Mouse (Mus musculus) midbrain, embryonic 12.5 days (tissue): ENCODE measurements around the gene Prss56. TPM values are rescaled to one million over a fixed set of nuclear protein-coding genes. Genes with fewer than 3 reads are reported as not detected.

ENCODE experiments used
- ATAC-seq: fragments of 200-750 bp; cut with Nextera tagmentation; 2 replicates; pipeline ENCODE4 v1.8.0; 2017; ENCODE audit warnings: low read depth, moderate TSS enrichment, moderate library complexity; ENCODE audit not compliant: low FRiP score
- H3K27ac ChIP-seq: fragments of 300-500 bp; sonication (generic); replicated peaks from 2 replicates; pipeline ENCODE4 v1.5.1; 2016; ENCODE audit warnings: mild to moderate bottlenecking
- H3K27me3 ChIP-seq: fragments of 300-500 bp; sonication (generic); 2 replicates; pipeline ENCODE4 v1.6.1; 2016; ENCODE audit warnings: mild to moderate bottlenecking
- H3K36me3 ChIP-seq: fragments of 300-500 bp; sonication (generic); 2 replicates; pipeline ENCODE4 v1.6.1; 2016
- H3K4me1 ChIP-seq: fragments of 300-500 bp; sonication (generic); 2 replicates; pipeline ENCODE4 v1.6.1; 2016
- H3K4me2 ChIP-seq: fragments of 300-500 bp; sonication (generic); replicated peaks from 2 replicates; pipeline ENCODE4 v1.6.1; 2016; ENCODE audit warnings: mild to moderate bottlenecking, moderate library complexity
- H3K4me3 ChIP-seq: fragments of 300-500 bp; sonication (generic); 2 replicates; pipeline ENCODE4 v1.5.1; 2016; ENCODE audit warnings: mild to moderate bottlenecking
- H3K9ac ChIP-seq: fragments of 300-500 bp; sonication (generic); replicated peaks from 2 replicates; pipeline ENCODE4 v1.6.1; 2016; ENCODE audit warnings: mild to moderate bottlenecking, moderate library complexity
- H3K9me3 ChIP-seq: fragments of 300-500 bp; sonication (generic); 2 replicates; pipeline ENCODE4 v1.6.1; 2016; ENCODE audit warnings: mild to moderate bottlenecking
- WGBS: fragments of 180-500 bp; shearing (Covaris S2); methylation state at CpG from one replicate; pipeline ENCODE4 v1.1.7; 2016; 5-methylcytosine and 5-hydroxymethylcytosine counted together
- polyA plus RNA-seq: library from polyadenylated mRNA; unstranded; fragments of >200 nt; fragmentation: Nextera tagmentation; extraction: Ambion mirVana; gene quantifications from 2 replicates; pipeline ENCODE4 v1.2.1, GENCODE M21; 2016

Gene Prss56
- polyA plus RNA-seq, 1 experiment from 2014 or later, result 0.08 TPM

DNA sequence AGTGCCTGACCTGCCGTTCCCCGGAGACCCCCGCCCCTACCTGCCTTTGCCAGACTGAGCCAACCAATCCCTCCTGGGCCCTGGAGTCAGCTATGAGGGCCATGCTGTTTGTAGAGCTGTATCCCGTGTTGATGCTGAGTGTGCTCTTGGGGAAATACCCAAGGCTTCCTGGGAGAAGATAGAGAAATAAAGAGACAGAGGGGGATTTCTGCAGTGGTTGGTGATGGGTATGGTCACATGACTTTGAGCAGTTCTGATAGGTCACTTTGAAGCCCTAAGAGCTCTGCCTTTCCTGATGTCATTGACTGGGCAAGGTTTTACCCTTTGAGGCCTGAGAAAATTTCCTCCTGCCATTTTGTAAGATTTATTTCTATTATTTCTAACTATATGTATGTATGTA, 28.3 kb downstream of the Prss56 start:
- H3K4me1 ChIP-seq, result peaks cover 24% of the 10 kb centered on the region
- H3K4me2 ChIP-seq, result no peak overlapping the region
- no peak overlapping the region for H3K9ac ChIP-seq
- WGBS, result 86% methylated on average over 4 of the region's 4 CpGs
- H3K36me3 ChIP-seq, result no peaks in the 10 kb centered on the region
- H3K4me3 ChIP-seq, result no peak overlapping the region
- no peak for ATAC-seq
- H3K27me3 ChIP-seq, result peaks cover 24% of the 10 kb centered on the region
- H3K27ac ChIP-seq, result no peak overlapping the region
- H3K9me3 ChIP-seq, result no peaks in the 10 kb centered on the region

DNA sequence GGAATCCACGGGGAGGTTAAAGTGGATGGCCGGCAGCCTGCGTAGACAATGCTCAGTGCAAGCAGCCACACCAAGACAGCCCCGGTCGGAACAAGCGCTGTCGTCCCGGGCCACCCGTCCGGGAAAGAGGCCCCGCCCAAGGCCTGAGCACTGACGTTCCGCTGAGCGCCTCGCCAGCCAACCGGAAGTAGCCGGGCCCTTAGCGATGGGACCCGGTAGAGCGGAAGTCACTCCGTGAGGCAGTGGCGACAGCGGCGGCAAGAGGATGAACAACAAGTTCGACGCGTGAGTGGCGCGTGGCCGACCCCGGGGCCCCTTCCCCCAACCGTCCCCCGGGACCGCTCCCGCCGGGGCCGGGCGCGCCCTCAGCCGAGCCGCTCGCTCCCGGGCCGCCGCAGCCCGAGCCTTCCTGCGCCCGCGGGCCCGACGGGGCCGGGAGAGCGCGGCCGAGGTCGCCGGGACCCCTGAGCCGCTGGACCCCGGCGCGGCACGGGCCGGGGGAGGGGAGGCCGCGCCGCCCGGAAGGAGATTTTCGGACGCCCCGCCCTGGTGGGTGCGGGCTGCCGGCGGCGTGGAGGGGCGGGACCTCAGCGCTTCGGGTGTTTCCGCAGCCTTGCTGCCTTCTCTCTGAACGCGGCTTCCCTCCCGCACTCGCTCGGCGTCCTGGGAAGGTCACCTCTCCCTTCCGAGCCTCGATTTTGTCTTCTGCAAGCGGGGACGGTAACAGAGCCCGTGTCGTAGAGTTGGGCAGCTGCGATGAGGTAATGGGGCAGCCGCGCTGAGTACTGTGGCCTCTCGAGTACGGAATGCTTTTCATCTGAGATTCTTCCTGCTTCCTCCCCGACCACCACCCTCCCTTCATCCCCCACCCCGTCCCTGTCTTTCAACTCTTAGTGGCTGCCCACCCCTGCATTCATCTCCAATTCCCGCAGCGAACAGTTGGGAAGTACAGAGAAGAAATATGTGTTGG, 30.9 kb downstream of the Prss56 start, which contains the start of gene Eif4e2:
TSS of gene Eif4e2 (plus strand) at position 180 of the 970 bp plus-strand sequence.
- Histone ChIP-seq H3K36me3 (peaks cover 2% of the 10 kb centered on the region; the same call in 1 of the 2 replicates), H3K4me2 (peak within 1 kb of the TSS; percentile 78), H3K4me1 (peaks cover 34% of the 10 kb centered on the region), H3K4me3 (peak within 1 kb of the TSS; percentile 88), H3K9ac (peak within 1 kb of the TSS; percentile 93), H3K27me3 (0 out of 2 replicates have a peak, but pooled peaks cover 5% of the 10 kb centered on the region), H3K27ac (peak within 1 kb of the TSS; percentile 97), H3K9me3 (no peaks in the 10 kb centered on the region)
- ATAC-seq, result peak; percentile 97
- under 1% methylated on average over 93 of the region's 99 CpGs for WGBS

DNA sequence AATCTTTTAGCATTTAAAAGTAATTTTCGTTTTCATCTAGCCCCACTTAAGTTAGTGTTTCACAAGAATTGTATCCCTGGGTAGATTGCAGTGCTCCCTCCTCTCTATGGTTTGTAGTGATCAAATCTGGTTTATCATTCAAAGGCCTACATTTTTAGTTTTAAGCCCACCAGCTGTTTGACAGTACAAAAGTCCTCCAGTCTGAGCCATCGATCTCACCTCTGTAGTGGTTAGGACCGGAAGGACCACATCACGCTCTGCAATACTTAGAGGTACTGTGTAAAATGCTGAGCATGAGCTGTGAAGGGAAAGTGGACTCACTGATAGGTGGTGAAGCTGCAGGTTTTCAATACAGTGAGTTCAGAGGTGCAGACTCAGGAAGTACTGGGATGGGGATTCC, 31.6 kb downstream of the Prss56 start:
- Histone ChIP-seq H3K36me3 (peaks cover 10% of the 10 kb centered on the region), H3K4me3 (peak overlapping the region; percentile 88), H3K4me2 (peak overlapping the region; percentile 78), H3K27me3 (0 out of 2 replicates have a peak, but pooled peaks cover 5% of the 10 kb centered on the region), H3K4me1 (peaks cover 34% of the 10 kb centered on the region), H3K9me3 (no peaks in the 10 kb centered on the region), H3K9ac (peak overlapping the region; percentile 93), H3K27ac (peak overlapping the region; percentile 97)
- WGBS, result 45% methylated on average over 4 of the region's 4 CpGs
- ATAC-seq, result no peak

DNA sequence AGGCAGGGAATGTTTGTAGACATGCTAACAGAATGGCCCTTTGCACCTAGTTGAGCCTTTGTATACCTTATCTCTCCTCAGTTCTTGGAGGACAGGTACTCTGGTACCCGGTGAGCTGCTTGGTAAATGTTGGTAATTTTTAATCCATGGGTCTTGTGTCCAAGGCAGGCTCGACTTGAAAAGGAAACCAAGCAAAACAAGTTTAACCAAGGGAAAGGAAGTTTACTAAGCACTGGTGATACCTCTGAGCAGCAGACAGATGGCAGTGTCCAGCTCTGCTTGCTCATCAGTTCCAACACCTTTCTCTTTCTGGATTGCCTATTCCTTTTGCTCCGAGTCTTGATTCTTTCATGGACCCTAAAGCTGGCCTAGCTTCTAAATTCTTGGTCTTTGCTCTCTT, 34.8 kb downstream of the Prss56 start:
- Histone ChIP-seq H3K27ac (no peak overlapping the region), H3K9ac (no peak overlapping the region), H3K9me3 (no peaks in the 10 kb centered on the region), H3K4me3 (no peak overlapping the region), H3K4me1 (peaks cover 32% of the 10 kb centered on the region), H3K36me3 (peaks cover 42% of the 10 kb centered on the region), H3K4me2 (no peak overlapping the region), H3K27me3 (no peaks in the 10 kb centered on the region)
- no peak for ATAC-seq
- WGBS, result 79% methylated on average over 3 of the region's 3 CpGs

DNA sequence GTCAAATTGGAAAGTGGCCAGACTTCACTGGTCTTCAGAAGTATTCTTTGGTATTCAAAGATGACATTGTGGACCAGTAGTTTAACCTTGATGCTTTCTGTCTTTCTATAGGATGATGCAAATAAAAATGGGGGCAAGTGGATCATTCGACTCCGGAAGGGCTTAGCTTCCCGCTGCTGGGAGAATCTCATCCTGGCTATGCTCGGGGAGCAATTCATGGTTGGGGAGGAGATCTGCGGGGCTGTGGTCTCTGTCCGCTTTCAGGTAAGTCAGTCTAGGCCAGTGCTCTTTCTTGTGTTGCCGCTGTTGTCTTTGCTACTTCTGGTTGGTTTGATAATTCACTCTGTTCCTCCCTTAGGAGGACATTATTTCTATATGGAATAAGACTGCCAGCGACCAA, 42.6 kb downstream of the Prss56 start:
- ATAC-seq, result no peak
- Histone ChIP-seq H3K27ac (no peak overlapping the region), H3K4me1 (no peaks in the 10 kb centered on the region), H3K9ac (no peak overlapping the region), H3K4me3 (no peak overlapping the region), H3K9me3 (no peaks in the 10 kb centered on the region), H3K27me3 (no peaks in the 10 kb centered on the region), H3K36me3 (peaks cover 93% of the 10 kb centered on the region), H3K4me2 (no peak overlapping the region)
- WGBS, result 94% methylated on average over 8 of the region's 8 CpGs

DNA sequence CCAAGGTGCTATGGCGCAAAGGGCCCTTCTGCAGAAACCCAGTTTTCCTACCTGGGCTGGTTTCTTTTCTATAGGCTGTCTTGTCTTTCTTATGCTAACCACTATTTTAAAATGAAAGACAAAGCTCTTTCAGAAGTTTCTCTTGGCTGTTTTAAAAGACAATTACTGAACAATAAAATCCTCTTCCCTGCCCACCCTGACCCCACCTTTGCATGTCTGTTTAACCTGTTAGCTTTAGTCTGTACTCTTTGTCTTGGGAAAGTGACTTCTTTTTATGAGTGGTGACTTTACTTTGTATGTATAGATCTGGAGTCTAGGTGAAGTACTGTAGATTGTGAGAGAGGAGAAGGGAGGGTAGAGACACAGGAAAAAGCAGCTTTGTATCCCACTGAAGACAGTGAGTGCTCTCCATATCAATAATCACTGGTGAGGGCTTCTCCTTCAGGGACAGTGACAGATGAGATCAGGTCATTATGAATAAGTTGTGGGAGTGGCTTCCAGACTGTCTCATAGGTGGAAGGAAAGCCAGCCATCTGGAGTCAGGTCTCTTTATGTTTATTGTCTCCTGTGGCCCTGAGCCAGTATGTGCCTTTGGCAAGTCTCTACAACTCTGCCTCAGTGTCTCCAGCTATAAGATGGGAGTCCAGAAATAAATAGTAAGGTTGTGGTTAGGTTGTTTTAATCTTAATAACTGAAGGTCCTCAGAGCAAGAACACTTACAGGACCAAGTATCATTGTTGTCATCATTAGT, 43.5 kb downstream of the Prss56 start:
- no peak overlapping the region for H3K9ac ChIP-seq
- no peak overlapping the region for H3K27ac ChIP-seq
- WGBS, result 92% methylated on average over 1 of the region's 1 CpGs
- no peaks in the 10 kb centered on the region for H3K27me3 ChIP-seq
- H3K36me3 ChIP-seq, result peaks cover 90% of the 10 kb centered on the region
- no peak for ATAC-seq
- no peaks in the 10 kb centered on the region for H3K4me1 ChIP-seq
- no peak overlapping the region for H3K4me2 ChIP-seq
- no peak overlapping the region for H3K4me3 ChIP-seq
- H3K9me3 ChIP-seq, result no peaks in the 10 kb centered on the region

DNA sequence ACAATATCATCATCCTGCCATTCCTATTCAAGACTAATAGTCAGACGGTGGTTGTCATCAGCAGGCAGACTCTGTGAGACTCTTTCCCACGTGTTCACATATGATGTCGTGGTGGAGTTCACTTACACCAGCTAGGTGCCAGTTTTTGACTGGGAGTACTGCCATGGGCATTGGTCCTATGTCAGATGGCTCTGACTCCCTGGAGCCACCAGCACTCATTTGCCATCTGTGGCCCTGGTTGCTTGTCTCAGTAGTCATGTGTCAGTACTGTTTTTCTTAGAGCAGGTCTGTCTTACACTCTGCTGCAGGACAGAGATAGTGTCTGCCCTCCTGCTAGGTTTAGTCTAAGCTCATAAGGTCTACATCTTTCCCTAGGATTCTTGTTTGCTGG, 44.0 kb downstream of the Prss56 start:
- Histone ChIP-seq H3K4me2 (no peak overlapping the region), H3K9ac (no peak overlapping the region), H3K4me3 (no peak overlapping the region), H3K27ac (no peak overlapping the region), H3K27me3 (no peaks in the 10 kb centered on the region), H3K36me3 (peaks cover 90% of the 10 kb centered on the region), H3K9me3 (no peaks in the 10 kb centered on the region), H3K4me1 (no peaks in the 10 kb centered on the region)
- 95% methylated on average over 3 of the region's 3 CpGs for WGBS
- no peak for ATAC-seq

DNA sequence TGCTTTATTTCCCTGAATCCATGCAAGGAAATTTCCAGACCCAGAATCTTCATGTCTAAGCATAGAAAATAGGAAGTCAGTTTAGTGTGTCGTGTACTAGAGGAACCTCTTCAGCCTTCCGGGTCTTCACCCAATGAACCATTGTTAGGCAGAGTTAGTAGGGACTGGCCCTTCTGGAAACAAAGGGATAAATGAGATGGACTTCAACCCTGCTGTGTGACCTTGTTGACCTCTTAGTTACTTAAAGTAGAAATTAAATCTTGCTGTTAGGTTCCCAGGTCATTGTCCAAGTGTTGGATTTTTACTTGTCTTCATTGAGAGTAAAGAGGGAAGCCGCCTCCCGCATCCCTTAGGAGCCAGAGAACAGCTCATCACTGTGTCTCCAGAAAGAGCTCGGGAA, 47.5 kb downstream of the Prss56 start:
- H3K27ac ChIP-seq, result no peak overlapping the region
- H3K36me3 ChIP-seq, result peaks cover 90% of the 10 kb centered on the region
- 70% methylated on average over 5 of the region's 5 CpGs for whole genome bisulfite sequencing

DNA sequence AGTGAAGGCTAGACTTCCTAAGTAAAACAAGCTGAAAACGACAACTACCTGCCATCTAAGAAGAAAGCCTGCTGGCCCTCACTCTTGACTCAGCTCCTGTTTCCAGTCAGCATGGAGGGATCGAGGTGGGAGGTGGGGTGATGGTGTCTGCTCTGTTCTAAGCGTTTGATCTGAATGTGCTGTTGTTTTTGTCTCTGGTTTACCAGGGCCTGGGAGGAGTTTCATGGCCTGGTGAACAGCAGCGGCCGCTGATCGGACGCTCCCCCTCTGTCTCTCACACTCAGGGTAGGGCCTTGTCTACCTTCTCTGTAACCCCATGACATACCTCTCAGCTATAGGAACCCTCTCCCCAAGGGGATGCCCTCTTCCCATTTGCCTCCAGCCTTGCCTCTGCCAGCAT, 49.1 kb downstream of the Prss56 start:
- Histone ChIP-seq H3K36me3 (peaks cover 88% of the 10 kb centered on the region), H3K4me3 (no peak overlapping the region), H3K4me2 (no peak overlapping the region), H3K4me1 (no peaks in the 10 kb centered on the region), H3K27ac (no peak overlapping the region), H3K9me3 (no peaks in the 10 kb centered on the region), H3K9ac (no peak overlapping the region), H3K27me3 (no peaks in the 10 kb centered on the region)
- 70% methylated on average over 7 of the region's 7 CpGs for WGBS
- ATAC-seq, result no peak

More for the DNA sequence above, 47.5 kb downstream of the Prss56 start:
- no peak for ATAC-seq
- H3K4me2 ChIP-seq, result no peak overlapping the region
- no peaks in the 10 kb centered on the region for H3K9me3 ChIP-seq
- no peaks in the 10 kb centered on the region for H3K4me1 ChIP-seq
- no peak overlapping the region for H3K9ac ChIP-seq
- no peaks in the 10 kb centered on the region for H3K27me3 ChIP-seq
- no peak overlapping the region for H3K4me3 ChIP-seq

Other genes starting within 250 kb of the Prss56 start
- not detected in 2 replicates for gene Alppl2, start 93.4 kb upstream of the Prss56 start, polyA plus RNA-seq
- gene Alpi, start 81.7 kb upstream of the Prss56 start, polyA plus RNA-seq, result not detected in 2 replicates
- not detected in 2 replicates for gene Akp3, start 58.3 kb upstream of the Prss56 start, polyA plus RNA-seq
- 7.5 and 8.8 TPM in 2 replicates for gene Ecel1, start 26.8 kb upstream of the Prss56 start, polyA plus RNA-seq
- gene Chrnd, start 7.3 kb downstream of the Prss56 start, polyA plus RNA-seq, result not detected in 2 replicates
- gene Chrng, start 21.3 kb downstream of the Prss56 start, polyA plus RNA-seq, result not detected in 2 replicates
- gene Eif4e2, start 30.6 kb downstream of the Prss56 start, polyA plus RNA-seq, result 147 and 148 TPM in 2 replicates
- 0.54 and 0.58 TPM in 2 replicates for gene Efhd1, start 81.0 kb downstream of the Prss56 start, polyA plus RNA-seq
- gene Gigyf2, start 143.7 kb downstream of the Prss56 start, polyA plus RNA-seq, result 64.3 and 71.7 TPM in 2 replicates
- 1.4 and 2.3 TPM in 2 replicates for gene Kcnj13, start 211.4 kb downstream of the Prss56 start, polyA plus RNA-seq